Mouse (Mus musculus) limb, embryonic 12.5 days (tissue): ENCODE results near the gene Adamts16. TPM values are rescaled to one million over a fixed set of nuclear protein-coding genes. Genes with fewer than 3 reads are reported as not detected.

Experiments
- ATAC-seq: fragments of 200-750 bp; cut with Nextera tagmentation; 2 replicates; pipeline ENCODE4 v1.8.0; 2017; ENCODE audit warnings: low read depth, moderate TSS enrichment; ENCODE audit not compliant: insufficient number of reproducible peaks, insufficient read depth, low FRiP score, low TSS enrichment
- H3K27ac ChIP-seq: fragments of 300-500 bp; sonication (generic); 2 replicates; pipeline ENCODE4 v1.5.1; 2016; ENCODE audit warnings: mild to moderate bottlenecking, moderate library complexity
- H3K27me3 ChIP-seq: fragments of 300-500 bp; sonication (generic); 2 replicates; pipeline ENCODE4 v1.6.1; 2016; ENCODE audit warnings: mild to moderate bottlenecking, moderate library complexity
- H3K36me3 ChIP-seq: fragments of 300-500 bp; sonication (generic); 2 replicates; pipeline ENCODE4 v1.6.1; 2016; ENCODE audit warnings: mild to moderate bottlenecking, moderate library complexity
- H3K4me1 ChIP-seq: fragments of 300-500 bp; sonication (generic); replicated peaks from 2 replicates; pipeline ENCODE4 v1.6.1; 2016
- H3K4me2 ChIP-seq: fragments of 300-500 bp; sonication (generic); 2 replicates; pipeline ENCODE4 v1.6.1; 2016; ENCODE audit warnings: mild to moderate bottlenecking, moderate library complexity
- H3K4me3 ChIP-seq: fragments of 300-500 bp; sonication (generic); replicated peaks from 2 replicates; pipeline ENCODE4 v1.5.1; 2016; ENCODE audit warnings: mild to moderate bottlenecking
- H3K9ac ChIP-seq: fragments of 300-500 bp; sonication (generic); replicated peaks from 2 replicates; pipeline ENCODE4 v1.6.1; 2016; ENCODE audit warnings: mild to moderate bottlenecking, moderate library complexity
- H3K9me3 ChIP-seq: fragments of 300-500 bp; sonication (generic); 2 replicates; pipeline ENCODE4 v1.6.1; 2016; ENCODE audit warnings: mild to moderate bottlenecking, moderate library complexity
- WGBS: fragments of 180-500 bp; shearing (Covaris S2); methylation state at CpG from one replicate; pipeline ENCODE4 v1.1.7; 2016; 5-methylcytosine and 5-hydroxymethylcytosine counted together
- polyA plus RNA-seq: library from polyadenylated mRNA; unstranded; fragments of >200 nt; fragmentation: Nextera tagmentation; extraction: Ambion mirVana; gene quantifications from 2 replicates; pipeline ENCODE4 v1.2.1, GENCODE M21; 2016

The Adamts16 gene
- polyA plus RNA-seq, 1 experiment from 2014 or later = 0.51 TPM

DNA sequence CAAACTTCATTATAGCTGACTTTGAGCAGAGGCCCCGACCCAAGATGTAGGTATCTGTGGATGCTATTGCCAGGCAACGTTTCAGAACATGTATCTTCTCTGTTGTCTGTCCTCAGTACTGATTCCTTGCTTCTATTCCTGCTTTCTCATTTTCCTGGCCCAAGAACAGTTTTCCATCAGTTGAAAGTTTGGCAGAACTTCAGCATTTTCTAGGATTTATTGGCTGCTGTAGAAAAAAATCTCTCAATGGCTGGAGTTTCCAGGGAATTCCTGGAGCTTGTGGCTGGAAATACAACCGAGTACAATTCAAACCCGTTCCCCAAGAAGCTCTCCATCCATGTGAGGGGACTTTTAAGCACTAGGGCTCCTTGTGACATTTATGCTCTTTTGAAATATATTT, 10.6 kb downstream of the Adamts16 start:
- Histone ChIP-seq H3K9me3 (no peaks in the 10 kb centered on the region), H3K4me2 (no peak overlapping the region), H3K4me1 (0 out of 2 replicates have a peak, but pooled peaks cover 5% of the 10 kb centered on the region), H3K4me3 (no peak overlapping the region), H3K36me3 (no peaks in the 10 kb centered on the region), H3K9ac (no peak overlapping the region), H3K27me3 (no peaks in the 10 kb centered on the region), H3K27ac (no peak overlapping the region)
- ATAC-seq = no peak
- 74% methylated on average over 4 of the region's 4 CpGs for WGBS

DNA sequence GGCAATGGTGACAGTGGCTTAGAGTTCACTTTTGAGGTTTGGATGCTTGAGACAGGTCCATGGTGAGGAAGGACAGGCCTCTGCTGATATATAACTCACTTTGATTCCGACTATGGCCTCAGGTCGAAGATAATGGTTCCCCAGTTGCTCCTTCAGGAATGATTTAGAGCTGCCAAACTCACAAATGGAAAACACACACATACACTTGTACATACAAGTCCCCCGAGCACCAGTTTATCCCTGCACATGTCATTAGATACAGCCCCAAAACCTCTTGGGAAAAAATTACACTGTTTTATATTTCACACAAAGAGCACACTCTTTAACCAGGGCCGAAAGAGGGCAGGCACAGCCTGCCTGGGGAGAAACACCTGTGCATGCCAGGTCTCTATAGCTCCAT, 14.1 kb downstream of the Adamts16 start:
- H3K9me3 ChIP-seq = no peaks in the 10 kb centered on the region
- no peak overlapping the region for H3K4me3 ChIP-seq
- no peak overlapping the region for H3K4me2 ChIP-seq
- no peak overlapping the region for H3K9ac ChIP-seq
- WGBS = 45% methylated on average over 4 of the region's 4 CpGs
- peaks cover 3% of the 10 kb centered on the region; the same call in 1 of the 2 replicates for H3K27me3 ChIP-seq
- ATAC-seq = 0 out of 2 replicates have a peak, but pooled peaks have one; percentile 22
- peaks cover 12% of the 10 kb centered on the region for H3K4me1 ChIP-seq
- H3K27ac ChIP-seq = no peak overlapping the region
- H3K36me3 ChIP-seq = no peaks in the 10 kb centered on the region

DNA sequence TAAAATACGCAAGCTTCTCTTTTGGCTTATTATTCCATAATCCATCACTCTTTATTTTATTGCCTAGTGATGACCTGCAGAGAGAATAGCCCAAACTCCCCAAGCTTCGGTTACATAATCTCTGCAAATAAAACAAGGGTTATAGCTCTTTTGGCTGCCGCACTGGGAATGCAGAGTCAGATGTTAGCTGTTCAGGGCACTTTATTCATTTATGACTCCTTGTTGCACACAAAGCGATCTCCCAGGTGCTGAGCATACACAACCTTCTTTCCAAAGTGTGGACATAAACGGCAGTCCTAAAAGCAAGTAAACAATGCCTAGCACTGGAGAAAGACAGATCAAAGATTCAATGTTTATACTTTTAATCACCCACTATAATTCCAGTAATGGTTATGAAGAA, 16.3 kb downstream of the Adamts16 start:
- Histone ChIP-seq H3K4me3 (no peak overlapping the region), H3K4me1 (peaks cover 12% of the 10 kb centered on the region), H3K9me3 (no peaks in the 10 kb centered on the region), H3K27me3 (peaks cover 3% of the 10 kb centered on the region; the same call in 1 of the 2 replicates), H3K9ac (no peak overlapping the region), H3K36me3 (no peaks in the 10 kb centered on the region), H3K27ac (no peak overlapping the region), H3K4me2 (no peak overlapping the region)
- WGBS = 38% methylated on average over 5 of the region's 5 CpGs
- no peak for ATAC-seq

- WGBS = 64% methylated on average over 8 of the region's 8 CpGs
- Histone ChIP-seq H3K9ac (no peak overlapping the region), H3K27me3 (peaks cover 3% of the 10 kb centered on the region; the same call in 1 of the 2 replicates), H3K9me3 (no peaks in the 10 kb centered on the region), H3K27ac (no peak overlapping the region), H3K4me1 (peaks cover 12% of the 10 kb centered on the region), H3K4me2 (no peak overlapping the region), H3K36me3 (no peaks in the 10 kb centered on the region), H3K4me3 (no peak overlapping the region)
- ATAC-seq = no peak
These were observed 17.9 kb downstream of the Adamts16 start for GRCm38 (mm10) chr13:70823757-70824156.

- WGBS = 77% methylated on average over 5 of the region's 5 CpGs
- Histone ChIP-seq H3K27me3 (peaks cover 3% of the 10 kb centered on the region; the same call in 1 of the 2 replicates), H3K36me3 (no peaks in the 10 kb centered on the region), H3K27ac (no peak overlapping the region), H3K9ac (no peak overlapping the region), H3K9me3 (no peaks in the 10 kb centered on the region), H3K4me2 (no peak overlapping the region), H3K4me3 (no peak overlapping the region), H3K4me1 (no peaks in the 10 kb centered on the region)
- 0 out of 2 replicates have a peak, but pooled peaks have one; percentile 19 for ATAC-seq
These were observed 22.6 kb downstream of the Adamts16 start for GRCm38 (mm10) chr13:70818982-70819381.

- Histone ChIP-seq H3K27ac (no peak overlapping the region), H3K9me3 (no peaks in the 10 kb centered on the region), H3K4me3 (no peak overlapping the region), H3K9ac (no peak overlapping the region), H3K4me2 (no peak overlapping the region), H3K27me3 (no peaks in the 10 kb centered on the region), H3K4me1 (no peaks in the 10 kb centered on the region), H3K36me3 (no peaks in the 10 kb centered on the region)
- no peak for ATAC-seq
- WGBS = 46% methylated on average over 3 of the region's 3 CpGs
These were observed 27.2 kb downstream of the Adamts16 start for GRCm38 (mm10) chr13:70814423-70814822.

GRCm38 (mm10) chr13:70805506-70805905, 36.1 kb downstream of the Adamts16 start:
- WGBS = 90% methylated on average over 3 of the region's 3 CpGs
- H3K27me3 ChIP-seq = no peaks in the 10 kb centered on the region
- no peaks in the 10 kb centered on the region for H3K4me1 ChIP-seq
- no peak overlapping the region for H3K4me3 ChIP-seq
- no peak overlapping the region for H3K9ac ChIP-seq
- no peaks in the 10 kb centered on the region for H3K36me3 ChIP-seq
- H3K4me2 ChIP-seq = no peak overlapping the region
- no peak overlapping the region for H3K27ac ChIP-seq
- no peak for ATAC-seq
- H3K9me3 ChIP-seq = no peaks in the 10 kb centered on the region

GRCm38 (mm10) chr13:70802849-70803248, 38.8 kb downstream of the Adamts16 start:
- ATAC-seq = no peak
- no peaks in the 10 kb centered on the region for H3K27me3 ChIP-seq
- no peaks in the 10 kb centered on the region for H3K4me1 ChIP-seq
- H3K36me3 ChIP-seq = no peaks in the 10 kb centered on the region
- no peaks in the 10 kb centered on the region for H3K9me3 ChIP-seq
- peak overlapping the region; percentile 45; the same call in 1 of the 2 replicates for H3K27ac ChIP-seq
- 83% methylated on average over 1 of the region's 1 CpGs for WGBS
- H3K9ac ChIP-seq = no peak overlapping the region
- no peak overlapping the region for H3K4me3 ChIP-seq
- H3K4me2 ChIP-seq = no peak overlapping the region

GRCm38 (mm10) chr13:70799322-70799721, 42.3 kb downstream of the Adamts16 start:
- H3K36me3 ChIP-seq = no peaks in the 10 kb centered on the region
- H3K27me3 ChIP-seq = no peaks in the 10 kb centered on the region
- H3K4me1 ChIP-seq = peaks cover 3% of the 10 kb centered on the region
- H3K9ac ChIP-seq = no peak overlapping the region
- no peak for ATAC-seq
- WGBS = 76% methylated on average over 3 of the region's 3 CpGs
- H3K4me3 ChIP-seq = no peak overlapping the region
- H3K4me2 ChIP-seq = no peak overlapping the region
- H3K9me3 ChIP-seq = no peaks in the 10 kb centered on the region
- no peak overlapping the region for H3K27ac ChIP-seq

GRCm38 (mm10) chr13:70798396-70798795, 43.2 kb downstream of the Adamts16 start:
- Histone ChIP-seq H3K9me3 (no peaks in the 10 kb centered on the region), H3K27me3 (no peaks in the 10 kb centered on the region), H3K4me1 (peaks cover 12% of the 10 kb centered on the region), H3K27ac (no peak overlapping the region), H3K4me2 (no peak overlapping the region), H3K36me3 (no peaks in the 10 kb centered on the region), H3K9ac (no peak overlapping the region), H3K4me3 (no peak overlapping the region)
- no peak for ATAC-seq
- WGBS = 61% methylated on average over 5 of the region's 5 CpGs

- ATAC-seq = no peak; the same call in 1 of the 2 replicates
- 34% methylated on average over 8 of the region's 8 CpGs for WGBS
- Histone ChIP-seq H3K4me2 (no peak overlapping the region), H3K9ac (no peak overlapping the region), H3K27ac (no peak overlapping the region), H3K36me3 (no peaks in the 10 kb centered on the region), H3K4me1 (peaks cover 12% of the 10 kb centered on the region), H3K27me3 (no peaks in the 10 kb centered on the region), H3K9me3 (no peaks in the 10 kb centered on the region), H3K4me3 (no peak overlapping the region)
These were observed 47.5 kb downstream of the Adamts16 start for GRCm38 (mm10) chr13:70794074-70794572.

- Histone ChIP-seq H3K4me1 (peaks cover 12% of the 10 kb centered on the region), H3K4me2 (no peak overlapping the region), H3K4me3 (no peak overlapping the region), H3K27me3 (no peaks in the 10 kb centered on the region), H3K36me3 (no peaks in the 10 kb centered on the region), H3K9ac (no peak overlapping the region), H3K27ac (no peak overlapping the region), H3K9me3 (no peaks in the 10 kb centered on the region)
- no peak for ATAC-seq
- 78% methylated on average over 4 of the region's 4 CpGs for WGBS
These were observed 48.0 kb downstream of the Adamts16 start for GRCm38 (mm10) chr13:70793660-70794059.
